Mouse (Mus musculus) forebrain, embryonic 14.5 days (tissue): Measurements from ENCODE around the gene Zic5. TPM values are rescaled to one million over a fixed set of nuclear protein-coding genes. Genes with fewer than 3 reads are reported as not detected.
A peak's percentile ranks its signal among the peaks of the same experiment; 100 is the strongest.

Experiments used
- ATAC-seq: fragments of 200-750 bp; cut with Nextera tagmentation; 2 replicates; pipeline ENCODE4 v1.8.0; 2017; ENCODE audit warnings: mild to moderate bottlenecking, moderate library complexity
- DNase-seq: peaks from one replicate; pipeline ENCODE4 v3.0.0-alpha.2; 2015; ENCODE audit warnings: low spot score
- H3K27ac ChIP-seq: fragments of 300-500 bp; sonication (generic); 2 replicates; pipeline ENCODE4 v1.5.1; 2014; ENCODE audit warnings: low read depth, mild to moderate bottlenecking, control low read depth, low read length, moderate library complexity
- H3K27me3 ChIP-seq: fragments of 300-500 bp; sonication (generic); replicated peaks from 2 replicates; pipeline ENCODE4 v1.6.1; 2014; ENCODE audit warnings: low read length, control low read depth, mixed read lengths; ENCODE audit not compliant: control insufficient read depth, insufficient read depth
- H3K36me3 ChIP-seq: fragments of 300-500 bp; sonication (generic); 2 replicates; pipeline ENCODE4 v1.6.1; 2014; ENCODE audit warnings: low read length, control low read depth; ENCODE audit not compliant: control insufficient read depth, insufficient read depth
- H3K4me1 ChIP-seq: fragments of 300-500 bp; sonication (generic); 2 replicates; pipeline ENCODE4 v1.6.1; 2014; ENCODE audit warnings: antibody characterized with exemption, low read length, control low read depth; ENCODE audit not compliant: control insufficient read depth, insufficient read depth
- H3K4me2 ChIP-seq: fragments of 300-500 bp; sonication (generic); 2 replicates; pipeline ENCODE4 v1.6.1; 2014; ENCODE audit warnings: mild to moderate bottlenecking, control low read depth, low read length
- H3K4me3 ChIP-seq: fragments of 300-500 bp; sonication (generic); 2 replicates; pipeline ENCODE4 v1.5.1; 2014; ENCODE audit warnings: low read depth, low read length, control low read depth
- H3K9ac ChIP-seq: fragments of 300-500 bp; sonication (generic); 2 replicates; pipeline ENCODE4 v1.6.1; 2014; ENCODE audit warnings: mild to moderate bottlenecking, low read length, control low read depth, moderate library complexity
- H3K9me3 ChIP-seq: fragments of 300-500 bp; sonication (generic); replicated peaks from 2 replicates; pipeline ENCODE4 v1.6.1; 2016; ENCODE audit warnings: low read length, control low read depth, mixed read lengths; ENCODE audit not compliant: control insufficient read depth
- WGBS: fragments of 180-500 bp; shearing (Covaris S2); extraction: QIAGEN DNeasy Blood & Tissue Kit; methylation state at CpG from one replicate; pipeline ENCODE4 v1.1.7; 2014; 5-methylcytosine and 5-hydroxymethylcytosine counted together
- polyA plus RNA-seq: library from polyadenylated mRNA; unstranded; fragments of >200 nt; fragmentation: Nextera tagmentation; extraction: Ambion mirVana; gene quantifications from 2 replicates; pipeline ENCODE4 v1.2.1, GENCODE M21; 2014

Zic5 gene
- polyA plus RNA-seq, 1 experiment from 2014 or later = 9.5 TPM

DNA sequence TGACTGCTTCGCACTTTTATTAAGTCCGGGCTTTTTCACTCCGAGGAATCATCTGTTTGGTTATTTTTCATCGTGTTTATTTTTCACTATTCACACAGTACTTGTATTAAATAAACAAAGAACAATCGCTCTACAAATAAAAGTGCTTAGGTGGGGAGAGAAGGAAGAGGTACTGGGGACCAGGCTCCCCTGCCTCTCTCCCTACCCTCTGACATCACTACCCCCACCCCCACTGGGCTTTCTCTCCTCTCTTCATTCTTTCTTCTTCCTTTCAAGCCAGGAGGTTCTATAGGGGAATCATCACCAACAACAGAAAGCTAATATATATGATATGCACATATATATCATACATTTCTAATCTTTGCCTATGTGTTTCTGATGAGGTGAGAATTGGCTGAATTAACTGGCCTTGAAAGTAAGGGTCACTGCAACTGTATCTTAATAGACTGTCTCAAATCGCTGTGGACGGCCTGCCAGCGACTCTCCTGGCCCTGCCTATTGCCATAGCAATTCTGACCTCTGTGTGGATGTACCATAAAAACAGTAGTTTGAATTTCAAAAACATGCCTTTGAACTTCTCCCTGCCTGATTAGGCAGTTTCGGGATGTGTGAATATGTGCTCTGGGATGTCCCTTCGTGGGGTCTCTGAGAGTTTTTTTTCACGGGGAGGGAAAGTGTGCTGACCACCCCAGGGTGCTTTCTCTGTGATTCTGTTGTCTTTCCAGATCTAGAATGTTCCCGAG, 11.3 kb downstream of the Zic5 start:
- Histone ChIP-seq H3K27me3 (peaks cover 32% of the 10 kb centered on the region), H3K4me3 (peak overlapping the region; percentile 9; the same call in 1 of the 2 replicates), H3K36me3 (no peaks in the 10 kb centered on the region), H3K9ac (peak overlapping the region; percentile 40), H3K4me1 (peaks cover 44% of the 10 kb centered on the region), H3K27ac (peak overlapping the region; percentile 88), H3K4me2 (peak overlapping the region; percentile 48), H3K9me3 (no peaks in the 10 kb centered on the region)
- DNase-seq = peak; percentile 45
- 3% methylated on average over 12 of the region's 12 CpGs for WGBS
- ATAC-seq = peak; percentile 35

DNA sequence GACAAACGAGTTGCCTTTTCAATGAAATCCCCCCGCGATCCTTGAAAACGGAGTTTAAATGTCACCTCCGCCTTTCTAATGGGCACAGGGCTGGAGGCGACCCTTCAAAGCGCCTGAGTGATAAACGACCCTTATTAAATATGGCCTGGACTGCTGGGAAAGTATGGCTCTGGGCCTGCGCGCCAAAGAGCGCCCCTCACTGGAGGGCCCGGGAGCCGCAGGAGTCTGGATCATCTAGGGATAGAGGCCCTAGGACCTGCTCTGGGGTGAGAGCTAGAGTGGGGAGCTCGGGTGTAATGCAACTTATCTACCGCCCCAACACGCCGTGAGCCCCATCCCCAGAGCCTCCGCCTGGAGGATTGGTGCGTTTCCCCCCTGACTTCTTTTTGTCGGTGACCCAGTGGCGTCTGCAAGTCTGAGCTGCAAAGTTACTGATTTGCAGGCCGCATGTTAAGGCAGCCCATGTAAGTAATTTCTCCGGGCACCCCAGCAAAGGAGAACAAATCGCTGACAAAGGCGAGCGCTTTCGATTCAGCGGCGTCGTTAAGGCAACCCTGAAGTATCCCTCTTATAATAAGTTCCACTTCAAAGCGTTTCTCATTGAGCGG, 12.0 kb downstream of the Zic5 start:
- peak overlapping the region; percentile 33; the same call in 1 of the 2 replicates for H3K9ac ChIP-seq
- WGBS = under 1% methylated on average over 32 of the region's 32 CpGs

DNA sequence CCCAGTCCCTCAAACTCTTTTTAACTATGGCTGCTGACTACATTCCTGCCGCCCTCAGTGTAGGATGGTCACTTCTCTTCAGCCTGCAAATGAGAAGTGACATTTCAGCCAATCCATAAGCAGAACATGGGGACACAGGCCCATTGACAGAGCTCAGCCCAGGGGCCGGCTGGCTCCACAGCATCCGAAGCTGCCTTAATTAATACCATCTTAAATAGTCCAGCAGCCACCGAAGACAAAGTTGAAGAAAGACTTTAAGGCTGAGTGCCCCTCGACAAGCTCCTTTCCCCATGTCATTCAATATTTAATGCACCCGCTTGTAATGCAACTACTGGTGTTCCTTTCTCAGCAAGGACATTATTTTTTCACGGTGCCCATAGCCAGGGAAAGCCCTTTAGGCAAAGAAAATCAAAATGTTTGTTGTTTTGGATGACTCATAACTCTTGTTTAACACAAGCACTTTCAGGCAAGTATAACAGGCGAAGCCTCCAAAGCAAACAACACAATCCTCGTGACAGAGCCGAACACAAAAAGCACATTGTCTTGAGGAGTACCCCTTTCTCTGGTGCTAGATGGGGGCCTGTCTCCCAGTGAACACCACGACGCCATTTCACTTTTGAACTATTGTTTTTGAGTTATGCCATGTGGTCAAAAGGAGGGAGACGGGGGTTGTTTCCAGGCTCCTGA, 12.6 kb downstream of the Zic5 start:
- WGBS = 5% methylated on average over 13 of the region's 13 CpGs
- H3K9ac ChIP-seq = peak overlapping the region; percentile 33; the same call in 1 of the 2 replicates
- ATAC-seq (peak; percentile 10; the same call in 1 of the 2 replicates), DNase-seq (no peak)
- peak overlapping the region; percentile 9; the same call in 1 of the 2 replicates for H3K4me3 ChIP-seq
- peaks cover 38% of the 10 kb centered on the region for H3K27me3 ChIP-seq
- H3K9me3 ChIP-seq = no peaks in the 10 kb centered on the region
- H3K4me2 ChIP-seq = peak overlapping the region; percentile 48; the same call in 1 of the 2 replicates
- H3K27ac ChIP-seq = peak overlapping the region; percentile 88
- H3K36me3 ChIP-seq = no peaks in the 10 kb centered on the region
- H3K4me1 ChIP-seq = peaks cover 44% of the 10 kb centered on the region

More for the DNA sequence above, 12.0 kb downstream of the Zic5 start:
- H3K9me3 ChIP-seq = no peaks in the 10 kb centered on the region
- peaks cover 37% of the 10 kb centered on the region for H3K27me3 ChIP-seq
- peak overlapping the region; percentile 9 for H3K4me3 ChIP-seq
- peak overlapping the region; percentile 88 for H3K27ac ChIP-seq
- peak; percentile 68 for ATAC-seq
- H3K36me3 ChIP-seq = no peaks in the 10 kb centered on the region
- H3K4me1 ChIP-seq = peaks cover 44% of the 10 kb centered on the region
- peak; percentile 91 for DNase-seq
- H3K4me2 ChIP-seq = peak overlapping the region; percentile 48

DNA sequence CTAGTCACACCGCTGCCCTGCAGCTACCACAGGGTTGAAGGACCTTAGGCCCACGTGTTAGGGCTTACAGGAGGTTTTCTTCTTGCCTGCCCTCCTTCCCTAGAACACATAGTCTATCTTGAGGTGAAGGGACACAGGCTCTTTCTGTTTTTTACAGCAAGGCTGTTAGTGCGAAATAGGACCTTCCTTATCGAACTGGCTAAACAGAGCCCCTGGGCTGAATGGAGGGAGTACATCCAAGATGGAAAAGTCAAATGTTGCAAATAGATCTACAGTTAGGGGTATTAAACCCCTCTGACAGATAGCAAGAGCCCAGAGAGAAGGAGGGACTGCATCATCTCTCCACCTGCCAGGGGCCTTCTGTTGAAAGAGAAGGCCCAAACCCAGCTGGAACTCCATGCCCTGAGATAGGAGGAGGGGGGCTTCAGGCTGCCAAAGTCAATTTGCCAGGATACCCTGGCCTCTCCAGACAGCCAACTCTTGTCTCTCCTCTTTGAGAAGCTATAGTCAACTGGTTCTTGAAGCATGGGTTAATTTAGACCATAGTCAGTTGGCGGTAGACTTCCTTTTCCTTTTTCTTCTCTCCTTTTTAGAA, 13.8 kb downstream of the Zic5 start:
- DNase-seq (no peak), ATAC-seq (no peak)
- Histone ChIP-seq H3K4me3 (0 out of 2 replicates have a peak overlapping the region, but pooled peaks have one; percentile 39), H3K4me2 (peak overlapping the region; percentile 73), H3K27ac (peak overlapping the region; percentile 86; the same call in 1 of the 2 replicates), H3K4me1 (peaks cover 44% of the 10 kb centered on the region), H3K9ac (no peak overlapping the region), H3K9me3 (no peaks in the 10 kb centered on the region), H3K36me3 (no peaks in the 10 kb centered on the region), H3K27me3 (peaks cover 38% of the 10 kb centered on the region)
- WGBS = 53% methylated on average over 5 of the region's 5 CpGs

DNA sequence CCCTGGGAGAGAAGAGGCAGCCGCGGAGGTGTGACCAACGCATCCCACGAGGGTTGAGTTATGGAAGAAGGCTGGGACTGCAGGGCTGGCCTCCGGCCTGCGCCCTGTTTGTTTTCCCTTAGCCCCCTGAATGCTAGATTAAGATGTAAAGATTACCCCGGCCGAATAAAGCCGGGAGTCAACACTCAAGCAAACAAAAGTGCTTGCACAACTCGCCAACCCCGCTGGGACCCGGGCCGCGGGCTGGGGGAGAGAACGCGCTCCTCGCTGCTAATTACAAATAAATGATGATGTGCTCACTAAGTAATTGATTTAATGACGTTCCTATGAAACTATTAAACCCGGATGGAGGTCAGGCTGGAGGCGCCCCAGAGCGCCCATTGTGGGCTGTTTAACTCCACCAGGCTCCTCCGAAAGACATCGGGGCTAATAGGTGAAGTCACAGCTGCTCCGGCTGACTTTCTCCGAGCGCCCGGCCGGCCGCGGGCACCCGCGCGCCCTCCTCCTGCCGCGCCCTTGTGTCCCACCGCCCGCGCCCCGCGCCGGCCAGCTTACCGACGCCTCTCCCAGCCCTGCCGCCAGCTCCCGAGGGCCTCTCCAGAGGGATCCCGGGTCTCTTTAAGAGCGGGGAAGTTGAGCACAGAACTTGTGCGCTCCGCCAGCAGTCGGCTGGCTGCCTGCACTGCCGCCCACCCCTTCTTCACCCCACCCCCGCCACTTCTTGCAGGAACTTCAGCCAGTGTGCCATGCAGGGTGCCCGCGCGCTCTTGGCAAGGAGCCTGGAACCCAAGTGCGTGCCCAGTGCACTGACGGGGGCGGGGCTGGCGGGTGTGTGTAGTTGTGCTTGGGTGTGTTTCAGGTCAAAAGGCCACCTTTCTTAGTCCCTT, 14.7 kb downstream of the Zic5 start, which contains the start of gene Gm5089:
Gene Gm5089, minus strand, starts transcription at position 620 of the 887 bp plus-strand sequence.
- no peaks in the 10 kb centered on the region for H3K9me3 ChIP-seq
- H3K4me3 ChIP-seq = peak within 1 kb of the TSS; percentile 39
- under 1% methylated on average over 55 of the region's 59 CpGs for WGBS
- H3K4me1 ChIP-seq = peaks cover 44% of the 10 kb centered on the region
- peak; percentile 52 for ATAC-seq
- peak within 1 kb of the TSS; percentile 67 for H3K9ac ChIP-seq
- H3K4me2 ChIP-seq = peak within 1 kb of the TSS; percentile 73
- DNase-seq = peak; percentile 71
- no peaks in the 10 kb centered on the region for H3K36me3 ChIP-seq
- peak within 1 kb of the TSS; percentile 86 for H3K27ac ChIP-seq
- peaks cover 38% of the 10 kb centered on the region for H3K27me3 ChIP-seq

DNA sequence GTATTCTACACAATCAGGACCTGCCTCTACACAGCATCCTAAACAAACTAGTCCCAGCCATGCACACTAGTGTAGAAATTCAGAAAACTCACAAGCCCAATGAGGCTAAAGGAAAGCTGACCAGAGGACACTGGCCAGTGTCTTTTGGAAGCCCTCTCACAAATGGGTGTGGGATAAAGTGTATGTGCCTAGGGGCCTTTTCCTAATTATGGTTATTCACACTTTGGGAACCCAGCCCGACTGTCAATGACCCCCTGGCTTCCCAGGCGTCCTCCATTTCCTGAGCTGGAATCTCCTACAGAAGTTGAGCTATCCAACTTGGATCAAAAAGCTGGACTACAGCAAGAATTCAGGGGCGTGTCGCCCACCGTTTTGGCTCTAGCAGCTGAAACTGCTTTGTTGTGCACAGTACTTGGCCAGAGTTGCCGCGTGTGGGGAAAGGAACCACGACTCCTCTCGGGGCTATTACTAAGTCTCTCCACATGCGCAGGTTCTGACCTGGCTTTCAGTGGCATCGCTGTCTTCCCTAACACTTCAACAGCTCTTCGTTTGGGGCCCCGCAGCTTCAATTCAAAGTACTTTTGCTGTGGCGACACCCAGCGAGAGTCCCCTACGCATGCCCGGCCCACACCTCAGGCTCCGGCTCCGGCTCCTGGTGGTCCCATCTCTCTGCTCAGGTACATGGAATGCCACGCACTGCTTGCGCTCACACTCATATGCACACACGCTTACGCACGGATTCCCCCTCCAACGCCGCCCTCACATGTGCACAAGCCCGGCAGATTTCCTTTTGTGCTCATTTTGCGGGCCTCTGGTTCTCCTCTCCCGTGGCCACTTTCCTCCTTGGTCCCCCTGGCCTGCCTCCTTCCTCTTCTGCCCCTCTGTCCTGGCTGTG, 15.6 kb downstream of the Zic5 start:
- H3K9me3 ChIP-seq = no peaks in the 10 kb centered on the region
- H3K27me3 ChIP-seq = peaks cover 33% of the 10 kb centered on the region
- 4% methylated on average over 29 of the region's 29 CpGs for WGBS
- H3K4me2 ChIP-seq = peak overlapping the region; percentile 73
- ATAC-seq (no peak), DNase-seq (peak; percentile 55)
- H3K36me3 ChIP-seq = no peaks in the 10 kb centered on the region
- peak overlapping the region; percentile 39 for H3K4me3 ChIP-seq
- H3K9ac ChIP-seq = peak overlapping the region; percentile 67
- peaks cover 39% of the 10 kb centered on the region for H3K4me1 ChIP-seq
- peak overlapping the region; percentile 86 for H3K27ac ChIP-seq

DNA sequence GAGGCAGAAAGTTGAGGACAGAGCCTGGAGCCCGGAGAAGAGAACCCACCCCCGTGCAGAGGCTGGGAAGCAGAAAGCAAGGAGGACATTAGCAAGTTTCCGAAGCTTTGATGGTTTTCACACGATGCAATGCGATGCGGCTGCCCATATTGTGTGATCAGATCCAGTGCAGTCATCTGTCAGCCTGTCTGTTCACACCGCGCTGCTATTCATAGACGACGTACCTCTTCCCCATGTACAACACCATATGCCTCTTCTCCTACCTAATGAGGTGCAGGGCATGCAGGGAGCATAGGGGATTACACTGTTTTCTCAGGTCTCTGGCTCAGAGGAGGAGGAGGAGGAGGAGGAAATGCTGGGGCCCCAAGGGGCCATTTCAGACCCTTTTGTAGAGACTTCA, 28.6 kb downstream of the Zic5 start:
- Histone ChIP-seq H3K9ac (no peak overlapping the region), H3K36me3 (no peaks in the 10 kb centered on the region), H3K4me2 (no peak overlapping the region), H3K27me3 (no peaks in the 10 kb centered on the region), H3K9me3 (no peaks in the 10 kb centered on the region), H3K27ac (no peak overlapping the region), H3K4me3 (no peak overlapping the region), H3K4me1 (no peaks in the 10 kb centered on the region)
- ATAC-seq (peak; percentile 85), DNase-seq (peak; percentile 67)
- WGBS = 41% methylated on average over 10 of the region's 10 CpGs
